Mouse (Mus musculus) testis, adult 2 months (tissue): ENCODE measurements around the gene Trpc4ap.

Experiments used
- CTCF ChIP-seq: fragments of 200-500 bp; IDR thresholded peaks from 2 replicates; pipeline ENCODE4 v1.5.1; 2012; ENCODE audit warnings: low read depth, mild to moderate bottlenecking, inconsistent platforms, low read length, moderate library complexity; ENCODE audit not compliant: control insufficient read depth, insufficient read depth, insufficient replicate concordance
- POLR2A ChIP-seq: fragments of 200-500 bp; IDR thresholded peaks from 2 replicates; pipeline ENCODE4 v1.6.1; 2012; ENCODE audit warnings: low read depth, mild to moderate bottlenecking, inconsistent platforms, low read length, moderate library complexity; ENCODE audit not compliant: control insufficient read depth

- peak; percentile 81 for TF ChIP-seq POLR2A
- no peak for TF ChIP-seq CTCF
Observed at GRCm38 (mm10) chr2:155729158-155729645, 37.0 kb upstream of the Trpc4ap start, which contains the start of gene Edem2.
